Mouse (Mus musculus) thymus, postnatal 10 days (tissue): ENCODE data around the gene Hps6.

Source experiments
- DNase-seq, 2 experiments: peaks; one replicate each; pipeline ENCODE4 v3.0.0; 2021; ENCODE audit warnings: low spot score in 2 of 2

Gene Hps6

DNA sequence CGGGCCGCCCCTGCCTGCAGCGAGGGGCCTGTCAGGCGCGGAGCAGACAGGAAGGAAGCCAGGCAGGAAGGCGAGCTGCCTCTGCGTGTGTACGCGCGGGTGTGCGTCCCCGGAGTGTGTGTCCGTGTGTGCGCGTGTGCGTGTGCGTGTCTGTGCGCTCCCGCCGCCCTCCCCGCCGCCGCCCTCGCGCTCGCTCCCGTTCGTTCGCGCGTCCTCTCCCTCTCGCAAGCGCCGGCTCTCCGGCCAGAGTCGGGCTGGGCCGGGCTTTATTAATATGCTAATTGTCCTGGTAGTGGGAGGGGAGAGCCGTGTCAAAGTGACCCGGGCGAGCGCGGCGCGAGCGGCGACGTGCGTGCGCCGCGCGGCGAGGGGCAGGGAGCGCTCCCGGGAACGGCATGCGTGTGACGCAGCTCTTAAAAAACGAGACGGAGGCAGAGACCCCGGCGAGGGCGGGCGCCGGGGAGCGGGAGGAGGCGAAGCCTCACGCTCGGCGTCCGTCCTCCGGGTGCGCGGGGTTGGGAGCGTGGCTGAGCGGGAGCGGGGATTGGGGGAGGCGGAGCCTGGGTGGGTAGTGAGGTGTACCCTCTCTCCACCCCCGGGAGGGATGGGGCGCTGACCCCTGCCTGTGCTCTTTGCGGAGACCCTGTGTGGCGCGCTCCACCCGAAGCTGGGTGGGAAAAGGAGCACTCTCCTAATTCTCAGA is 41.8 kb downstream of the Hps6 start, which contains the start of gene Ldb1:
Gene Ldb1, minus strand, starts transcription at position 222 of the 703 bp plus-strand sequence.
- peak; percentile 65 to 68 for DNase-seq

DNA sequence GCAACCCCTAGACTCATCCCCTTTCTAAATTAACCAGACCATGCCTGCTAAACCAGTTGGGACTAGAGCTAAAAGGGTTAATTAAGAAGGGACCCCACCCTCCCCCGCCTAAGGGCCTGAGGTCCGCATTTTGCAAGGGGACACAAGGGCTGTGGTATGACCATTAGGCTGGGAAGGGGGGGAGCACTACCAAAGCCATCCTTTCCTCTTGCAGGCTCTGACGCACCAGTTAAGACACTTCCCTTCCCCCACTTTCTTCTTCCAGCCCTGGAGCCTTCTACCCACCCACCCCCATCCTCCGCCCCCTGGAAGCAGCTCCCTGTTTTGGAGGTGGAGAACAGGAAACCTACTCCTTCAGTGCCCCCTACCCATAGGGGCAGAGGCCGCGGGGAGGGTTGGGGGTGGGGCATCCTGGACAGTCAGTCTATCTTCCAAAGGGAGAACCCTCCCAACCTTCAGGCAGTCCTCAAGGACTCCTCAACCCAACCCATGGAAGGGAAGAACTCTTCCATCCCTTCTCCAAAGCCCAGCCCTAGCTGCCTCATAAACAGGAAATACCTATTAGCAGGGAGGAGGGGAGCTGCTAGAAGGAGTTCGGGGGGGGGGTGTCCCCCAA is 42.5 kb downstream of the Hps6 start:
- no peak for DNase-seq

DNA sequence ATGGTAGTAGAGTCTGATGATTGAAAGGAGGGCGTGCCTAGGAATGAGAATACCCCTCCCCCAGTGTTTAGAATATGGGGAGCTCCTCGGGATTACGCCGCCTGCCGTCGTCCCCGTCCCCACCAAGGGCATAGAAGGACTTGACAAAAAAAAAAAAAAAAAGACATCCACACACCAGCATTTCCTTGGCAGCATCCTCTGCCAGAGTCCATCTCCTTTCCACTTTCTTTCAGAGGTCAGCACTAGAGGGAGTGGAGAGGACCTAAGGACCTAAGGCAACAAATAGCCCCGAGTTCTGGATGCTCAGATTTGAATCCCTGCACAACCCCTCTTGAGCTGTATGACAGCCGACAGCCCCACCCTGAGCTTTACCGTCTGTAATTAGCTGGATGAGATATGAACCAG is 43.3 kb downstream of the Hps6 start:
- no peak for DNase-seq

DNA sequence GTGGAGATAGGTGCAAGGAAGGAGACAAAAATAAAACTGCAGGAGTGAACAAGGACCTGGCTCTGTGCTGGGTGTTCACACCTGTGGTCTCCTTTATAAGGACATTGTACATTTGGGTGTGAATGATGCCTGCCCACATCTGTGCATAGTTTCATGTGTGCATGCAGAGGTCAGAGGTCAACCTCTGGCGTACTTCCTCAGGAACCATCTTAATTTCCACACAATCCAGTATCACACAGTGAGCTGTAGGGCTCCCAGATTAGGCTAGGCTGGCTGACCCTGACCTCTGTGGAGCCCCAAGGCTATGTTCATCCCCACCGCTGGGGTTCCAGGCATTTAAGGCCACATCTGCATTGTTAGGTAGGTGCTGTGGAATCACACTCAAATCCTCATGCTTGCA is 44.1 kb downstream of the Hps6 start:
- DNase-seq = no peak

DNA sequence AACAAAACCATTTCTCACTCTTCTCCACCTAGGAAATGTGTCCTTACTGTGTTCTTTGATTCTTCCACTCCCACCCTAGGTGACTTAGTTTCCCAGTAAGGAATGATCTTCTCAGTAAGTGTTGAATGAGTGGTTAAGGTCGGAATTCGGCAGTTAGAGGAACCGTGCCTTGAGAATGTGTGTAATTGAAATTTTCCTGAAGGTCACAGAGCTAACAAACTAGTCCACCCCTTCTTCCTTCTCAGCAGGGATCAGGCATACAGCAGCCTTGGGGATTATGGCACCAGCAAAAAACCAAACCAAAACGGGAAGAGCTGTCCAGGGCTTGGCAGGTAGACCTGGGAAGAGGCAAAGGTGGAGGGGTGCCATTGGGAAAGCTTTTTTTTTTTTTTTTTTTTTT is 45.8 kb downstream of the Hps6 start:
- DNase-seq = no peak

DNA sequence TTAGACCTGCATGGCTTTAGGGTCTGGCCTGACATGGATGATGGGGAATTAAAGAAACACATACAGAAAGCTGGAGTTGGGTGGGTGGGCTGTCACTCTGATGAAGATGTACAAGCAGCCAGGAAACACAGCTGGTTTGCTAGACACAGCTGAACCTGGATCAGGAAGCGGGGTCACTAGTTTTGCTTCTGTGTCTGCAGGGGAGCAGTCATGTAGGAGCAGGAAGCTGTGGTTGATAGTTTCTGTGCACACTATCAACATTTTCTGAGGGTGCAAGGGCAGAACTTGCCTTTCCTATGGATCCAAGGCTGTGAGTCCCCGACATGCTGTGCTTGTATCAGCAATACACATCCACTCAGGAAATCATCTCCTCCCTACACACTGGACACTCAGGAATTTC is 47.2 kb downstream of the Hps6 start:
- peak; percentile 60 to 63 for DNase-seq
